Mouse (Mus musculus) CH12.LX (cell line): ENCODE data around the gene Zfp418. TPM values are rescaled to one million over a fixed set of nuclear protein-coding genes. Genes with fewer than 3 reads are reported as not detected.

ENCODE experiments used
- DNase-seq: peaks from one replicate; pipeline ENCODE4 v3.0.0-alpha.2; 2013; ENCODE audit errors: extremely low read depth
- H3K27ac ChIP-seq: 2 replicates; pipeline ENCODE4 v1.5.1; 2012; ENCODE audit warnings: low read depth, mild to moderate bottlenecking, control low read depth, moderate library complexity; ENCODE audit not compliant: insufficient read depth
- H3K27me3 ChIP-seq: replicated peaks from 2 replicates; pipeline ENCODE3; 2012; ENCODE audit warnings: inconsistent platforms
- H3K36me3 ChIP-seq, 2 experiments: replicated peaks in 1 of 2; 2 replicates each; pipeline versions ENCODE3 to v1.6.1; 2012; ENCODE audit warnings: inconsistent platforms in 1 of 2, low read length in 1 of 2, mild to moderate bottlenecking in 1 of 2, mixed read lengths in 1 of 2, moderate library complexity in 1 of 2; ENCODE audit not compliant: control insufficient read depth in 1 of 2, insufficient read depth in 1 of 2
- H3K4me1 ChIP-seq, 2 experiments: 2 replicates each; pipeline ENCODE4 v1.6.1; 2012; ENCODE audit warnings: inconsistent platforms in 1 of 2, moderate library complexity in 1 of 2; ENCODE audit not compliant: insufficient read depth in 2 of 2, control insufficient read depth in 1 of 2
- H3K4me2 ChIP-seq: 2 replicates; pipeline ENCODE4 v1.6.1; 2012; ENCODE audit warnings: low read depth, mild to moderate bottlenecking, control low read depth; ENCODE audit not compliant: poor library complexity, insufficient read depth, severe bottlenecking
- H3K4me3 ChIP-seq, 3 experiments: fragments of 150-350 bp in 1 of 3; sonication (generic) in 1 of 3; replicated peaks in 1 of 3; 2 replicates each; pipeline versions ENCODE3 to v1.5.1; 2011 to 2012; ENCODE audit warnings: low read depth in 2 of 3, low read length in 2 of 3, mild to moderate bottlenecking in 2 of 3, moderate library complexity in 2 of 3, control low read depth in 1 of 3, improper control_type of control experiment in 1 of 3, inconsistent platforms in 1 of 3, mixed read lengths in 1 of 3; ENCODE audit not compliant: poor library complexity in 1 of 3
- H3K79me2 ChIP-seq: replicated peaks from 2 replicates; pipeline ENCODE4 v1.6.1; 2012; ENCODE audit warnings: mild to moderate bottlenecking, moderate library complexity; ENCODE audit not compliant: control insufficient read depth, poor library complexity, insufficient read depth, severe bottlenecking; ENCODE audit errors: extremely low read depth
- H3K9ac ChIP-seq: 2 replicates; pipeline ENCODE4 v1.6.1; 2012; ENCODE audit warnings: low read depth, mild to moderate bottlenecking, control low read depth, moderate library complexity; ENCODE audit not compliant: insufficient read depth
- H3K9me3 ChIP-seq: replicated peaks from 2 replicates; pipeline ENCODE3; 2012; ENCODE audit warnings: low read length, inconsistent platforms, mixed read lengths
- BHLHE40 ChIP-seq: IDR thresholded peaks from 2 replicates; pipeline ENCODE4 v1.6.1; 2011; ENCODE audit warnings: mild to moderate bottlenecking, low read depth, low read length, improper control_type of control experiment
- CHD1 ChIP-seq: IDR thresholded peaks from 2 replicates; pipeline ENCODE4 v1.6.1; 2012; ENCODE audit warnings: low read depth, low read length, improper control_type of control experiment, inconsistent platforms
- CHD2 ChIP-seq: IDR thresholded peaks from 2 replicates; pipeline ENCODE4 v1.6.1; 2011; ENCODE audit warnings: low read length, improper control_type of control experiment
- CTCF ChIP-seq, 2 experiments: IDR thresholded peaks in 1 of 2; conservative IDR thresholded peaks in 1 of 2; 2 replicates each; pipeline ENCODE4 v1.5.1; 2011 to 2012; ENCODE audit warnings: low read depth in 2 of 2, low read length in 2 of 2, improper control_type of control experiment in 1 of 2, inconsistent platforms in 1 of 2, mild to moderate bottlenecking in 1 of 2, moderate library complexity in 1 of 2
- E2F4 ChIP-seq: IDR thresholded peaks from 2 replicates; pipeline ENCODE4 v1.6.1; 2011; ENCODE audit warnings: low read depth, low read length, improper control_type of control experiment; ENCODE audit not compliant: insufficient replicate concordance
- ELF1 ChIP-seq: IDR thresholded peaks from 2 replicates; pipeline ENCODE4 v1.6.1; 2014; ENCODE audit warnings: low read depth, mild to moderate bottlenecking, inconsistent platforms, low read length, improper control_type of control experiment
- EP300 ChIP-seq: IDR thresholded peaks from 2 replicates; pipeline ENCODE4 v1.6.1; 2011; ENCODE audit warnings: low read length, improper control_type of control experiment
- ETS1 ChIP-seq: conservative IDR thresholded peaks from 2 replicates; pipeline ENCODE4 v1.6.1; 2012; ENCODE audit warnings: low read depth, mild to moderate bottlenecking, inconsistent platforms, low read length, improper control_type of control experiment, moderate library complexity
- GABPA ChIP-seq: IDR thresholded peaks from 2 replicates; pipeline ENCODE4 v1.6.1; 2012; ENCODE audit warnings: low read depth, low read length, improper control_type of control experiment, inconsistent platforms; ENCODE audit not compliant: insufficient replicate concordance
- HCFC1 ChIP-seq: IDR thresholded peaks from 2 replicates; pipeline ENCODE4 v1.6.1; 2012; ENCODE audit warnings: low read depth, mild to moderate bottlenecking, inconsistent platforms, low read length, improper control_type of control experiment
- IRF4 ChIP-seq: IDR thresholded peaks from 2 replicates; pipeline ENCODE4 v1.6.1; 2014; ENCODE audit warnings: low read depth, mild to moderate bottlenecking, inconsistent platforms, low read length, improper control_type of control experiment
- JUN ChIP-seq: IDR thresholded peaks from 2 replicates; pipeline ENCODE4 v1.6.1; 2011; ENCODE audit warnings: low read depth, mild to moderate bottlenecking, low read length, improper control_type of control experiment, moderate library complexity; ENCODE audit not compliant: insufficient read depth
- JUND ChIP-seq: conservative IDR thresholded peaks from 2 replicates; pipeline ENCODE4 v1.6.1; 2011; ENCODE audit warnings: low read depth, low read length, improper control_type of control experiment
- KAT2A ChIP-seq: IDR thresholded peaks from 2 replicates; pipeline ENCODE4 v1.6.1; 2012; ENCODE audit warnings: low read length, improper control_type of control experiment, inconsistent platforms; ENCODE audit not compliant: insufficient replicate concordance
- MAFK ChIP-seq: IDR thresholded peaks from 2 replicates; pipeline ENCODE4 v1.6.1; 2011; ENCODE audit warnings: low read length, improper control_type of control experiment; ENCODE audit not compliant: insufficient replicate concordance
- MAX ChIP-seq: IDR thresholded peaks from 2 replicates; pipeline ENCODE4 v1.6.1; 2011; ENCODE audit warnings: low read length, improper control_type of control experiment
- MAZ ChIP-seq: IDR thresholded peaks from 2 replicates; pipeline ENCODE4 v1.6.1; 2012; ENCODE audit warnings: low read depth, mild to moderate bottlenecking, inconsistent platforms, low read length, improper control_type of control experiment, moderate library complexity
- MEF2A ChIP-seq: IDR thresholded peaks from 2 replicates; pipeline ENCODE4 v1.6.1; 2014; ENCODE audit warnings: low read depth, mild to moderate bottlenecking, inconsistent platforms, low read length, improper control_type of control experiment, borderline replicate concordance
- MXI1 ChIP-seq: IDR thresholded peaks from 2 replicates; pipeline ENCODE4 v1.6.1; 2011; ENCODE audit warnings: mild to moderate bottlenecking, low read depth, low read length, improper control_type of control experiment
- MYC ChIP-seq: IDR thresholded peaks from 2 replicates; pipeline ENCODE4 v1.6.1; 2011; ENCODE audit warnings: low read depth, mild to moderate bottlenecking, improper control_type of control experiment, low read length
- NELFE ChIP-seq: IDR thresholded peaks from 2 replicates; pipeline ENCODE4 v1.6.1; 2011; ENCODE audit warnings: low read depth, low read length, improper control_type of control experiment
- NRF1 ChIP-seq: IDR thresholded peaks from 2 replicates; pipeline ENCODE4 v1.6.1; 2014; ENCODE audit warnings: low read depth, mild to moderate bottlenecking, inconsistent platforms, low read length, improper control_type of control experiment, moderate library complexity
- PAX5 ChIP-seq: IDR thresholded peaks from 2 replicates; pipeline ENCODE4 v1.6.1; 2012; ENCODE audit warnings: low read length, inconsistent platforms, mixed read lengths
- POLR2A ChIP-seq: IDR thresholded peaks from 2 replicates; pipeline ENCODE4 v1.6.1; 2011; ENCODE audit warnings: low read depth, mild to moderate bottlenecking, improper control_type of control experiment, low read length
- POLR2AphosphoS2 ChIP-seq: IDR thresholded peaks from 2 replicates; pipeline ENCODE4 v1.6.1; 2011; ENCODE audit warnings: low read depth, low read length, improper control_type of control experiment
- RAD21 ChIP-seq: IDR thresholded peaks from 2 replicates; pipeline ENCODE4 v1.6.1; 2011; ENCODE audit warnings: low read depth, mild to moderate bottlenecking, low read length, improper control_type of control experiment, moderate library complexity
- RCOR1 ChIP-seq: conservative IDR thresholded peaks from 2 replicates; pipeline ENCODE4 v1.6.1; 2012; ENCODE audit warnings: low read depth, mild to moderate bottlenecking, inconsistent platforms, low read length, improper control_type of control experiment
- SIN3A ChIP-seq: IDR thresholded peaks from 2 replicates; pipeline ENCODE4 v1.6.1; 2012; ENCODE audit warnings: low read length, improper control_type of control experiment, inconsistent platforms
- SMC3 ChIP-seq: IDR thresholded peaks from 2 replicates; pipeline ENCODE4 v1.6.1; 2011; ENCODE audit warnings: low read depth, low read length, improper control_type of control experiment
- TBP ChIP-seq: conservative IDR thresholded peaks from 2 replicates; pipeline ENCODE4 v1.6.1; 2011; ENCODE audit warnings: low read depth, low read length, improper control_type of control experiment
- TCF12 ChIP-seq: IDR thresholded peaks from 2 replicates; pipeline ENCODE4 v1.6.1; 2014; ENCODE audit warnings: low read depth, mild to moderate bottlenecking, inconsistent platforms, low read length, improper control_type of control experiment
- UBTF ChIP-seq: IDR thresholded peaks from 2 replicates; pipeline ENCODE4 v1.6.1; 2012; ENCODE audit warnings: low read depth, mild to moderate bottlenecking, inconsistent platforms, low read length, improper control_type of control experiment, moderate library complexity
- USF1 ChIP-seq: IDR thresholded peaks from 2 replicates; pipeline ENCODE4 v1.6.1; 2014; ENCODE audit warnings: low read depth, mild to moderate bottlenecking, inconsistent platforms, low read length, improper control_type of control experiment
- USF2 ChIP-seq: conservative IDR thresholded peaks from 2 replicates; pipeline ENCODE4 v1.6.1; 2011; ENCODE audit warnings: low read depth, low read length, improper control_type of control experiment
- ZC3H11A ChIP-seq: IDR thresholded peaks from 2 replicates; pipeline ENCODE4 v1.6.1; 2012; ENCODE audit warnings: low read depth, mild to moderate bottlenecking, inconsistent platforms, low read length, improper control_type of control experiment
- ZKSCAN1 ChIP-seq: IDR thresholded peaks from 2 replicates; pipeline ENCODE4 v1.6.1; 2012; ENCODE audit warnings: low read depth, inconsistent platforms, low read length, improper control_type of control experiment, borderline replicate concordance
- ZMIZ1 ChIP-seq: IDR thresholded peaks from 2 replicates; pipeline ENCODE4 v1.6.1; 2012; ENCODE audit warnings: low read depth, mild to moderate bottlenecking, inconsistent platforms, low read length, improper control_type of control experiment
- ZNF384 ChIP-seq: IDR thresholded peaks from 2 replicates; pipeline ENCODE4 v1.6.1; 2012; ENCODE audit warnings: low read depth, low read length, improper control_type of control experiment, inconsistent platforms
- dilution Hi-C: fragments of 300-500 bp; cut with MboI; formaldehyde crosslinking; loops from 2 replicates; pipeline ENCODE4 v1.14.3; 2020; ENCODE audit warnings: low sequenced_read_pairs; ENCODE audit not compliant: extremely low pct_unique_long_range_greater_than_20kb, extremely low pct_ligation_motif_present
- in situ Hi-C: fragments of 300-500 bp; cut with MboI; formaldehyde crosslinking; loops from 3 replicates; pipeline ENCODE4 v1.14.3; 2019; ENCODE audit warnings: low sequenced_read_pairs, low pct_ligation_motif_present, low pct_unique_long_range_greater_than_20kb, mixed read lengths
- polyA plus RNA-seq: library from polyadenylated mRNA; unstranded; fragments of >175 nt; gene quantifications from 2 replicates; pipeline ENCODE4 v1.2.1, GENCODE M21; 2012; ENCODE audit warnings: low read depth; ENCODE audit not compliant: insufficient read length
- total RNA-seq, 2 experiments: library from RNA; depleted of rRNA; stranded (reverse); fragments of 300-350 nt in 1 of 2; fragments of >200 nt in 1 of 2; gene quantifications; 2 replicates each; pipeline ENCODE4 v1.2.3; 2012 to 2014

Zfp418 gene
- total and polyA plus RNA-seq, 3 experiments: 1.2 to 1.8 (median 1.3) TPM

GRCm38 (mm10) chr7:7136379-7136866, 34.7 kb upstream of the Zfp418 start, which contains the start of gene Zfp773:
Gene Zfp773 (minus strand): TSS chr7:7136755.
- no peak within 1 kb of the TSS for H3K27ac ChIP-seq
- peak within 1 kb of the TSS; percentile 69 for H3K4me2 ChIP-seq
- peak within 1 kb of the TSS; percentile 58 to 86 (median 65) for H3K4me3 ChIP-seq
- H3K9me3 ChIP-seq: no peaks in the 10 kb centered on the region
- H3K9ac ChIP-seq: peak within 1 kb of the TSS; percentile 63; the same call in 1 of the 2 replicates
- in situ Hi-C loops (loop anchor here (5.0 kb wide), 1 partner anchor 46 kb away; no protein-coding TSS in a partner anchor), dilution Hi-C loops (no loop called here)
- H3K4me1 ChIP-seq: peaks cover 4 to 21% of the 10 kb centered on the region in 2 experiments
- peak; percentile 65 for DNase-seq
- H3K27me3 ChIP-seq: no peaks in the 10 kb centered on the region
- H3K79me2 ChIP-seq: no peaks in the 10 kb centered on the region
- TF ChIP-seq CHD1: no peak
- TF ChIP-seq MXI1: peak; percentile 40
- TF ChIP-seq POLR2A: 0 out of 2 replicates have a peak, but pooled peaks have one; percentile 33
- TF ChIP-seq HCFC1: peak; percentile 95
- peak; percentile 88; the same call in 1 of the 2 replicates for TF ChIP-seq KAT2A
- no peak for TF ChIP-seq MAFK
- no peak for TF ChIP-seq NELFE
- peak; percentile 66; the same call in 1 of the 2 replicates for TF ChIP-seq SIN3A
- TF ChIP-seq ZNF384: no peak
- no peak for TF ChIP-seq JUN
- TF ChIP-seq CHD2: no peak
- TF ChIP-seq NRF1: 0 out of 2 replicates have a peak, but pooled peaks have one; percentile 10
- no peak for TF ChIP-seq PAX5
- no peak for TF ChIP-seq ZMIZ1
- no peak for TF ChIP-seq JUND
- no peak for TF ChIP-seq BHLHE40
- no peak for TF ChIP-seq ZC3H11A
- 0 out of 2 replicates have a peak, but pooled peaks have one; percentile 42 for TF ChIP-seq E2F4
- TF ChIP-seq TBP: 0 out of 2 replicates have a peak, but pooled peaks have one; percentile 39
- TF ChIP-seq MAZ: no peak
- peak; percentile 41; the same call in 1 of the 2 replicates for TF ChIP-seq TCF12
- TF ChIP-seq RAD21: peak; percentile 58
- TF ChIP-seq ETS1: no peak
- no peak for TF ChIP-seq UBTF
- TF ChIP-seq MEF2A: 0 out of 2 replicates have a peak, but pooled peaks have one; percentile 29
- peak; percentile 52 for TF ChIP-seq USF1
- peak; percentile 70; the same call in 1 of the 2 replicates for TF ChIP-seq MAX
- peak; percentile 26; the same call in 1 of the 2 replicates for TF ChIP-seq USF2
- TF ChIP-seq CTCF (conservative IDR thresholded peaks at IDR 0.05 in 1 of 2, IDR thresholded peaks at IDR 0.05 in 1 of 2; ENCODE audit: low read depth in 2 of 2, low read length in 2 of 2): peak in 1 of 2 experiments; percentile 70; a peak in 2 of 4 replicates
- peak; percentile 67 for TF ChIP-seq ELF1
- peak; percentile 47; the same call in 1 of the 2 replicates for TF ChIP-seq SMC3
- TF ChIP-seq ZKSCAN1: no peak
- TF ChIP-seq RCOR1: no peak
- TF ChIP-seq IRF4: no peak
- peak; percentile 11; the same call in 1 of the 2 replicates for TF ChIP-seq GABPA
- no peak for TF ChIP-seq MYC
- no peak for TF ChIP-seq POLR2AphosphoS2
- TF ChIP-seq EP300: no peak
- H3K36me3 ChIP-seq: peaks cover 0 to 19% of the 10 kb centered on the region in 2 experiments
